Mouse (Mus musculus): ENCODE measurements around the gene Abtb1. TPM values are rescaled to one million over a fixed set of nuclear protein-coding genes. Genes with fewer than 3 reads are reported as not detected.

The Abtb1 gene
- total RNA-seq, 2 experiments from 2014 or later = 21.9 to 30.5 TPM

GRCm38 (mm10) chr6:88855636-88856035 lies 13.9 kb upstream of the Abtb1 start:
- peak; percentile 78 for DNase-seq

- DNase-seq = no peak
These were observed 12.7 kb upstream of the Abtb1 start for GRCm38 (mm10) chr6:88854509-88854908.

GRCm38 (mm10) chr6:88850034-88850433 lies 8.2 kb upstream of the Abtb1 start:
- DNase-seq = no peak

GRCm38 (mm10) chr6:88849270-88849669 lies 7.5 kb upstream of the Abtb1 start:
- DNase-seq = peak; percentile 49

- no peak for DNase-seq
These were observed 5.8 kb upstream of the Abtb1 start for GRCm38 (mm10) chr6:88847571-88847970.

GRCm38 (mm10) chr6:88844901-88845565 lies 3.2 kb upstream of the Abtb1 start:
- DNase-seq = no peak

GRCm38 (mm10) chr6:88843781-88844725 lies 2.3 kb upstream of the Abtb1 start:
- no peak for DNase-seq

GRCm38 (mm10) chr6:88843241-88843640 lies 1.5 kb upstream of the Abtb1 start:
- no peak for DNase-seq

GRCm38 (mm10) chr6:88842731-88843151 lies 957 bp upstream of the Abtb1 start:
- peak; percentile 66 for DNase-seq

GRCm38 (mm10) chr6:88841514-88841780 lies 337 bp downstream of the Abtb1 start:
- no peak for DNase-seq

- DNase-seq = no peak
These were observed 832 bp downstream of the Abtb1 start for GRCm38 (mm10) chr6:88840791-88841513.

- no peak for DNase-seq
These were observed 1.6 kb downstream of the Abtb1 start for GRCm38 (mm10) chr6:88840211-88840610.

GRCm38 (mm10) chr6:88839135-88839970 lies 2.4 kb downstream of the Abtb1 start:
- no peak for DNase-seq

- DNase-seq = no peak
These were observed 3.2 kb downstream of the Abtb1 start for GRCm38 (mm10) chr6:88838613-88839012.

- no peak for DNase-seq
These were observed 3.8 kb downstream of the Abtb1 start for GRCm38 (mm10) chr6:88837999-88838398.

GRCm38 (mm10) chr6:88836178-88836819 lies 5.5 kb downstream of the Abtb1 start:
- no peak for DNase-seq

- DNase-seq = no peak
These were observed 6.7 kb downstream of the Abtb1 start for GRCm38 (mm10) chr6:88835047-88835446.

GRCm38 (mm10) chr6:88833340-88834140 lies 8.2 kb downstream of the Abtb1 start:
- DNase-seq = no peak

GRCm38 (mm10) chr6:88832663-88833062 lies 9.1 kb downstream of the Abtb1 start:
- no peak for DNase-seq

GRCm38 (mm10) chr6:88831456-88831855 lies 10.3 kb downstream of the Abtb1 start:
- peak; percentile 77 for DNase-seq
